Mouse (Mus musculus): ENCODE measurements around the gene Nfix. TPM values are rescaled to one million over a fixed set of nuclear protein-coding genes. Genes with fewer than 3 reads are reported as not detected.

Nfix gene
- polyA plus RNA-seq, 1 experiment from 2014 or later: 39.2 TPM

GRCm38 (mm10) chr8:84703466-84704249, 96.5 kb downstream of the Nfix start:
- Histone ChIP-seq H3K9me3 (no peaks in the 10 kb centered on the region), H3K9ac (0 out of 2 replicates have a peak overlapping the region, but pooled peaks have one; percentile 13), H3K36me3 (peaks cover 13% of the 10 kb centered on the region), H3K4me2 (peak overlapping the region; percentile 58), H3K4me3 (peak overlapping the region; percentile 28; the same call in 1 of the 2 replicates), H3K27me3 (peaks cover 33% of the 10 kb centered on the region), H3K27ac (peak overlapping the region; percentile 39), H3K4me1 (peaks cover 71% of the 10 kb centered on the region)
- WGBS: 18% methylated on average over 38 of the region's 38 CpGs
- no peak for ATAC-seq (ENCODE audit: borderline replicate concordance, extremely low read depth, low FRiP score, low TSS enrichment)

GRCm38 (mm10) chr8:84702963-84703465, 97.1 kb downstream of the Nfix start:
- H3K27me3 ChIP-seq: peaks cover 31% of the 10 kb centered on the region
- peak overlapping the region; percentile 28 for H3K4me3 ChIP-seq
- 80% methylated on average over 6 of the region's 6 CpGs for WGBS
- H3K27ac ChIP-seq: no peak overlapping the region; the same call in 1 of the 2 replicates
- peak overlapping the region; percentile 58 for H3K4me2 ChIP-seq
- H3K4me1 ChIP-seq: peaks cover 68% of the 10 kb centered on the region
- peaks cover 15% of the 10 kb centered on the region for H3K36me3 ChIP-seq
- ATAC-seq (ENCODE audit: borderline replicate concordance, extremely low read depth, low FRiP score, low TSS enrichment): no peak
- no peaks in the 10 kb centered on the region for H3K9me3 ChIP-seq
- H3K9ac ChIP-seq: no peak overlapping the region

GRCm38 (mm10) chr8:84702561-84702960, 97.6 kb downstream of the Nfix start:
- no peak for ATAC-seq (ENCODE audit: borderline replicate concordance, extremely low read depth, low FRiP score, low TSS enrichment)
- Histone ChIP-seq H3K27ac (peak overlapping the region; percentile 58; the same call in 1 of the 2 replicates), H3K9ac (no peak overlapping the region), H3K9me3 (no peaks in the 10 kb centered on the region), H3K4me3 (peak overlapping the region; percentile 28), H3K4me2 (peak overlapping the region; percentile 58), H3K27me3 (peaks cover 26% of the 10 kb centered on the region), H3K36me3 (peaks cover 18% of the 10 kb centered on the region; the same call in 1 of the 2 replicates), H3K4me1 (peaks cover 63% of the 10 kb centered on the region)
- WGBS: 70% methylated on average over 9 of the region's 9 CpGs

- peak within 1 kb of the TSS; percentile 13; the same call in 1 of the 2 replicates for H3K9ac ChIP-seq
- H3K4me2 ChIP-seq: peak within 1 kb of the TSS; percentile 58
- peaks cover 21% of the 10 kb centered on the region for H3K36me3 ChIP-seq
- peak; percentile 67; the same call in 1 of the 2 replicates for ATAC-seq (ENCODE audit: borderline replicate concordance, extremely low read depth, low FRiP score, low TSS enrichment)
- H3K27ac ChIP-seq: peak within 1 kb of the TSS; percentile 84
- peak within 1 kb of the TSS; percentile 28 for H3K4me3 ChIP-seq
- peaks cover 15% of the 10 kb centered on the region; the same call in 1 of the 2 replicates for H3K27me3 ChIP-seq
- H3K4me1 ChIP-seq: peaks cover 51% of the 10 kb centered on the region
- WGBS: 9% methylated on average over 34 of the region's 34 CpGs
- no peaks in the 10 kb centered on the region for H3K9me3 ChIP-seq
Observed at GRCm38 (mm10) chr8:84700941-84701911, 98.9 kb downstream of the Nfix start, which contains the start of gene Lyl1. Gene Lyl1, plus strand, starts transcription at chr8:84701457.

- no peak for ATAC-seq (ENCODE audit: borderline replicate concordance, extremely low read depth, low FRiP score, low TSS enrichment)
- Histone ChIP-seq H3K27ac (peak overlapping the region; percentile 84), H3K9ac (no peak overlapping the region), H3K4me2 (peak overlapping the region; percentile 16), H3K36me3 (peaks cover 24% of the 10 kb centered on the region), H3K4me3 (no peak overlapping the region), H3K27me3 (peaks cover 15% of the 10 kb centered on the region; the same call in 1 of the 2 replicates), H3K9me3 (no peaks in the 10 kb centered on the region), H3K4me1 (peaks cover 48% of the 10 kb centered on the region)
- WGBS: 76% methylated on average over 5 of the region's 5 CpGs
Observed at GRCm38 (mm10) chr8:84700526-84700925, 99.6 kb downstream of the Nfix start.

GRCm38 (mm10) chr8:84699861-84700322, 100.3 kb downstream of the Nfix start:
- 48% methylated on average over 7 of the region's 7 CpGs for WGBS
- Histone ChIP-seq H3K27ac (peak overlapping the region; percentile 84), H3K4me3 (no peak overlapping the region), H3K9me3 (no peaks in the 10 kb centered on the region), H3K4me1 (peaks cover 42% of the 10 kb centered on the region), H3K4me2 (peak overlapping the region; percentile 16), H3K27me3 (peaks cover 15% of the 10 kb centered on the region; the same call in 1 of the 2 replicates), H3K9ac (no peak overlapping the region), H3K36me3 (peaks cover 30% of the 10 kb centered on the region)
- ATAC-seq (ENCODE audit: borderline replicate concordance, extremely low read depth, low FRiP score, low TSS enrichment): peak; percentile 32

GRCm38 (mm10) chr8:84698929-84699401, 101.2 kb downstream of the Nfix start:
- Histone ChIP-seq H3K36me3 (peaks cover 30% of the 10 kb centered on the region), H3K9ac (no peak overlapping the region), H3K4me2 (no peak overlapping the region)

GRCm38 (mm10) chr8:84698288-84698687, 101.9 kb downstream of the Nfix start:
- Histone ChIP-seq H3K36me3 (peaks cover 30% of the 10 kb centered on the region), H3K4me2 (no peak overlapping the region), H3K4me3 (no peak overlapping the region), H3K27me3 (0 out of 2 replicates have a peak, but pooled peaks cover 8% of the 10 kb centered on the region), H3K27ac (peak overlapping the region; percentile 84), H3K4me1 (peaks cover 31% of the 10 kb centered on the region), H3K9me3 (no peaks in the 10 kb centered on the region), H3K9ac (no peak overlapping the region)
- no peak for ATAC-seq (ENCODE audit: borderline replicate concordance, extremely low read depth, low FRiP score, low TSS enrichment)
- WGBS: 88% methylated on average over 5 of the region's 5 CpGs

More at GRCm38 (mm10) chr8:84698929-84699401, 101.2 kb downstream of the Nfix start:
- 73% methylated on average over 9 of the region's 9 CpGs for WGBS
- Histone ChIP-seq H3K4me1 (peaks cover 35% of the 10 kb centered on the region), H3K4me3 (no peak overlapping the region), H3K27ac (peak overlapping the region; percentile 84), H3K9me3 (no peaks in the 10 kb centered on the region), H3K27me3 (peaks cover 14% of the 10 kb centered on the region; the same call in 1 of the 2 replicates)
- ATAC-seq (ENCODE audit: borderline replicate concordance, extremely low read depth, low FRiP score, low TSS enrichment): no peak

- ATAC-seq (ENCODE audit: borderline replicate concordance, extremely low read depth, low FRiP score, low TSS enrichment): no peak
- 0 out of 2 replicates have a peak, but pooled peaks cover 2% of the 10 kb centered on the region for H3K27me3 ChIP-seq
- no peak overlapping the region for H3K4me3 ChIP-seq
- H3K9me3 ChIP-seq: no peaks in the 10 kb centered on the region
- no peak overlapping the region for H3K4me2 ChIP-seq
- H3K27ac ChIP-seq: no peak overlapping the region
- WGBS: 84% methylated on average over 14 of the region's 14 CpGs
- H3K9ac ChIP-seq: no peak overlapping the region
- H3K4me1 ChIP-seq: peaks cover 31% of the 10 kb centered on the region
- peaks cover 34% of the 10 kb centered on the region for H3K36me3 ChIP-seq
Observed at GRCm38 (mm10) chr8:84697166-84698130, 102.7 kb downstream of the Nfix start.

- Histone ChIP-seq H3K27ac (no peak overlapping the region), H3K9me3 (no peaks in the 10 kb centered on the region), H3K36me3 (peaks cover 47% of the 10 kb centered on the region), H3K4me2 (no peak overlapping the region), H3K4me1 (peaks cover 23% of the 10 kb centered on the region), H3K9ac (no peak overlapping the region), H3K4me3 (no peak overlapping the region), H3K27me3 (no peaks in the 10 kb centered on the region)
- 85% methylated on average over 6 of the region's 6 CpGs for WGBS
- ATAC-seq (ENCODE audit: borderline replicate concordance, extremely low read depth, low FRiP score, low TSS enrichment): no peak
Observed at GRCm38 (mm10) chr8:84695140-84695539, 105.0 kb downstream of the Nfix start.
